Mouse (Mus musculus) intestine, embryonic 15.5 days (tissue): ENCODE results near the gene Cpsf4l. TPM values are rescaled to one million over a fixed set of nuclear protein-coding genes. Genes with fewer than 3 reads are reported as not detected.

Experiments used
- ATAC-seq: fragments of 200-750 bp; cut with Nextera tagmentation; 2 replicates; pipeline ENCODE4 v1.8.0; 2017; ENCODE audit warnings: moderate TSS enrichment, moderate library complexity
- H3K27ac ChIP-seq: fragments of 300-500 bp; sonication (generic); 2 replicates; pipeline ENCODE4 v1.5.1; 2015; ENCODE audit warnings: mild to moderate bottlenecking, inconsistent platforms
- H3K27me3 ChIP-seq: fragments of 300-500 bp; sonication (generic); replicated peaks from 2 replicates; pipeline ENCODE4 v1.6.1; 2015; ENCODE audit warnings: inconsistent platforms
- H3K36me3 ChIP-seq: fragments of 300-500 bp; sonication (generic); 2 replicates; pipeline ENCODE4 v1.6.1; 2015; ENCODE audit warnings: inconsistent platforms
- H3K4me1 ChIP-seq: fragments of 300-500 bp; sonication (generic); replicated peaks from 2 replicates; pipeline ENCODE4 v1.6.1; 2015; ENCODE audit warnings: inconsistent platforms
- H3K4me2 ChIP-seq: fragments of 300-500 bp; sonication (generic); replicated peaks from 2 replicates; pipeline ENCODE4 v1.6.1; 2015; ENCODE audit warnings: mild to moderate bottlenecking, inconsistent platforms
- H3K4me3 ChIP-seq: fragments of 300-500 bp; sonication (generic); replicated peaks from 2 replicates; pipeline ENCODE4 v1.5.1; 2015; ENCODE audit warnings: inconsistent platforms
- H3K9ac ChIP-seq: fragments of 300-500 bp; sonication (generic); 2 replicates; pipeline ENCODE4 v1.6.1; 2015; ENCODE audit warnings: inconsistent platforms
- H3K9me3 ChIP-seq: fragments of 300-500 bp; sonication (generic); 2 replicates; pipeline ENCODE4 v1.6.1; 2016; ENCODE audit warnings: inconsistent platforms
- whole genome bisulfite sequencing: fragments of 180-500 bp; shearing (Covaris S2); methylation state at CpG from one replicate; pipeline ENCODE4 v1.1.7; 2015; 5-methylcytosine and 5-hydroxymethylcytosine counted together
- polyA plus RNA-seq: library from polyadenylated mRNA; unstranded; fragments of >200 nt; fragmentation: Nextera tagmentation; extraction: Ambion mirVana; gene quantifications from 2 replicates; pipeline ENCODE4 v1.2.1, GENCODE M21; 2015

Cpsf4l gene
- polyA plus RNA-seq, 1 experiment from 2014 or later, result not detected

DNA sequence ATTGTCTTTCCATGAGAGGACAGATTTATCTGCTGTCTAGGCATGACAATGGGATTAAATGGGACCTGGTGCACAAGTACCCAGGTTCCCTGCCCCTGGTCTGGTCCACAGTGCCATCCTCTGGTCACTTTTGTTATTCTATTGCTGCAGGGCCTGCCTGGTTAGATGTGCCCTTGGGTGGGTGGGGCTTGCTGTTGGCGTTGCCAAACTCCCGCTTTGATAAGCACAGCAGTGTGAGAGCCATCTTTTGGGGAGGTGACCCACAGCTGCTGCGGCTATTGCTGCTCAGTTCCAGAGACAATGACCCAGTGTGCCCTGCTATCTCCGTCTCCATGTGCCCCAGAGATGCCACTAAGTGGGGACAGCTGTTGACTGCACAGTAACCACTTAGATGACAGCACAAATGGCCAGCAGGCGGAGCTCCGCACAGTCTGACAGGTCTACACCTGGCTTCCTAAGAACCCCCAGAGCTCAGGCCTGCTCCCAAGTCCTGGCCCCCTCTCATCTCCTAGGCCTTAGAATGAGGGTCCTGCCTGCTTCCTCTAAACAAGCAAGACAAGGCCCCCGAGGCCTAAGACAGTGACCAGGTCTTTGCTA is 5.4 kb upstream of the Cpsf4l start:
- Histone ChIP-seq H3K4me1 (peaks cover 10% of the 10 kb centered on the region), H3K4me3 (no peak overlapping the region), H3K27ac (no peak overlapping the region), H3K27me3 (no peaks in the 10 kb centered on the region), H3K9me3 (no peaks in the 10 kb centered on the region), H3K9ac (no peak overlapping the region), H3K4me2 (no peak overlapping the region), H3K36me3 (no peaks in the 10 kb centered on the region)
- WGBS, result 68% methylated on average over 7 of the region's 7 CpGs
- ATAC-seq, result 0 out of 2 replicates have a peak, but pooled peaks have one; percentile 32

DNA sequence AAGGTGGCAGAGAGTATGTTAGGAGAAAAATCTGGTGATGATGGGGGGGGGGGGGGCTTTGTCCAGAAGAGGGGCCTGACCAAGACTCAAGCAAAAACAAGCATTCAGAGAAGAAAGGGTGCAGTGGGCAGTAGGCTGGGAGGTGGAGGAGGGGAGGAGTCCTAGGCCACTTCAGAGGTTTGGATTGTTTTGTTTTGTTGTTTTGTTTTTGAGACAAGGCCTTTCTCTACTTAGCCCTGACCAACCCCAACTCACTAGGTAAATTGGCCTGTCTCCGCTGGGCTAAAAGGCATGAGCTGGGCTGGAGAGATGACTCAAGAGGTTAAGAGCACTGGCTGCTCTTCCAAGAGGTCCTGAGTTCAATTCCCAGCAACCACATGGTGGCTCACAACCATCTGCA is 1.2 kb upstream of the Cpsf4l start:
- Histone ChIP-seq H3K9me3 (no peaks in the 10 kb centered on the region), H3K4me3 (no peak overlapping the region), H3K36me3 (no peaks in the 10 kb centered on the region), H3K4me1 (peaks cover 21% of the 10 kb centered on the region), H3K9ac (no peak overlapping the region), H3K27ac (0 out of 2 replicates have a peak overlapping the region, but pooled peaks have one; percentile 75), H3K27me3 (no peaks in the 10 kb centered on the region), H3K4me2 (no peak overlapping the region)
- WGBS, result 81% methylated on average over 1 of the region's 1 CpGs
- ATAC-seq, result no peak

DNA sequence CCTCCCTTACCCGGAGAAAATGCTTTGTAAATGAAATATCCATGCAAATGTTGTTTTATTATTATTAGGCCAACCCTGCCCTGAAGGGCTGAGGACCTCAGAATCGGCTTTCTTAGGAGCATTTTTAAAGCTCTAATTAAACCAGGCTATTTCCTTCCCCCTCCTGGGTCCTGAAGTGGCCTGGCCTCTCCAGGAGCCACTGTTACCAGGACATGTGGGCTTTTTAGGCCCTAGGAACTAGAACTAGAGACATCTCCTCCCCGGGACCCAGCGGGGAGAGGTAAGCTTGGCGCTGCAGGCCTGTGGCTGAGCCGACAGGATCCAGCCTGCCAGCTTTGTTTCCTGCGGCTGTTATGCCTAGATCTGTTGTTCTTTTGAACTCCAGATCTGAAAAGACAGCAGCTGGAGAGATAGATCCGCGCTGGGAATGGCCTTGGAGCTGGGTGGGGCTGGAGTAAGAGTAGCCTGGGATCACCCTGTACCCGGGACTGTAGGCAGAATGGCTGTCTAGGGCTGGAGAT is 500 bp upstream of the Cpsf4l start:
- Histone ChIP-seq H3K4me1 (peaks cover 21% of the 10 kb centered on the region), H3K27me3 (no peaks in the 10 kb centered on the region), H3K27ac (peak overlapping the region; percentile 75), H3K4me2 (peak overlapping the region; percentile 33; the same call in 1 of the 2 replicates), H3K36me3 (no peaks in the 10 kb centered on the region), H3K9me3 (no peaks in the 10 kb centered on the region), H3K4me3 (no peak overlapping the region), H3K9ac (peak overlapping the region; percentile 44)
- WGBS, result 10% methylated on average over 10 of the region's 10 CpGs
- ATAC-seq, result peak; percentile 36; the same call in 1 of the 2 replicates

DNA sequence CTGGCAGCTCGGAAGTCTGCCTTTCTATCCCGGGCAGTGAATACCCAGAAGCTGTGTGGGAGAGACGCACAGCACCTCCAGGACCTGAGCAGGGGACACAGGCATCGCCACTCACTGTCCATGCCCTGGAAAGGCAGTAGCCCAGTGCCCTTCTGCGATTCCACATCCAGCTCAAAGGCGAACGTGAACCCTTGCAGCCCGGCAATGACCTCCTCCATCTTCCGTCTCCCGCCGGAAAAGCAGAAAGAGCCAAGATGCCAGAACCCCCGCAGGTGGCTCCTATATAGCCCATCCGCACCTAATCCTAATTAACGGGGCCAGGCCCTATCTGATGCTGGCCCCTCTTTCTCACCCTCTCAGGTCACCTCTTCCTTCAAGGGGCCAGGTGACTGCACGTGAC is 545 bp downstream of the Cpsf4l start:
- Histone ChIP-seq H3K27ac (no peak overlapping the region), H3K27me3 (no peaks in the 10 kb centered on the region), H3K36me3 (no peaks in the 10 kb centered on the region), H3K4me1 (peaks cover 21% of the 10 kb centered on the region), H3K9me3 (no peaks in the 10 kb centered on the region), H3K4me3 (no peak overlapping the region), H3K4me2 (no peak overlapping the region), H3K9ac (no peak overlapping the region)
- ATAC-seq, result no peak
- WGBS, result 43% methylated on average over 15 of the region's 15 CpGs

DNA sequence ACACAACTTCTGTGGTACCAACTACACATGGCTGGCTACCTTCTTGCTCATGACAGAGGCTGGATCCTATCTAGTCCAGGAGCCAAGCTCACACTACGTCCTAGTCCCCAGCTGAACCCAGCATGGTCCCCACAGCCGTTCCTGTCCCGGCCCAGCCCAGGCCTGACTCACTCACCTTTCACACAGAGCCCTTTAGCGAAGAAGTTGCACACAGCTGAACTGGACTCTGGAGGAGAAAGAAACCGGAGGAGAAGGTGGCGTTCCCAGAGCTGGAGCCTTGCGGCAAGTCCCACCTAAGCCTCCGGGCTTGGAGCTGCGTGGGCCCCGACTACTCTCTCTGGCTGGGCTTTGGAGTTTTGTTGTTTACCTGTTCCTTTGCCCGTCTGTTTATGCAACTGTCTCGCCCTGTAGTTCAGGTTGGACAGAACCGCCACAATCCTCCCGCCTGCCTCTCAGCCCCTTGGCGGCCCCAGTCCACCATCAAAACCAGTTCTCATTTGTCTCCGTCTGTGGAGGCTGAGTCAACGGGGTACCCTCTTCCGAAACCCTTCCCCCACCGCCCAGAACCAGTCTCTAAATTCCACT is 1.1 kb downstream of the Cpsf4l start:
- 0 out of 2 replicates have a peak, but pooled peaks have one; percentile 19 for ATAC-seq
- Histone ChIP-seq H3K27ac (no peak overlapping the region), H3K36me3 (no peaks in the 10 kb centered on the region), H3K4me1 (peaks cover 21% of the 10 kb centered on the region), H3K27me3 (no peaks in the 10 kb centered on the region), H3K4me2 (no peak overlapping the region), H3K4me3 (no peak overlapping the region), H3K9me3 (no peaks in the 10 kb centered on the region), H3K9ac (no peak overlapping the region)
- WGBS, result 54% methylated on average over 19 of the region's 19 CpGs

DNA sequence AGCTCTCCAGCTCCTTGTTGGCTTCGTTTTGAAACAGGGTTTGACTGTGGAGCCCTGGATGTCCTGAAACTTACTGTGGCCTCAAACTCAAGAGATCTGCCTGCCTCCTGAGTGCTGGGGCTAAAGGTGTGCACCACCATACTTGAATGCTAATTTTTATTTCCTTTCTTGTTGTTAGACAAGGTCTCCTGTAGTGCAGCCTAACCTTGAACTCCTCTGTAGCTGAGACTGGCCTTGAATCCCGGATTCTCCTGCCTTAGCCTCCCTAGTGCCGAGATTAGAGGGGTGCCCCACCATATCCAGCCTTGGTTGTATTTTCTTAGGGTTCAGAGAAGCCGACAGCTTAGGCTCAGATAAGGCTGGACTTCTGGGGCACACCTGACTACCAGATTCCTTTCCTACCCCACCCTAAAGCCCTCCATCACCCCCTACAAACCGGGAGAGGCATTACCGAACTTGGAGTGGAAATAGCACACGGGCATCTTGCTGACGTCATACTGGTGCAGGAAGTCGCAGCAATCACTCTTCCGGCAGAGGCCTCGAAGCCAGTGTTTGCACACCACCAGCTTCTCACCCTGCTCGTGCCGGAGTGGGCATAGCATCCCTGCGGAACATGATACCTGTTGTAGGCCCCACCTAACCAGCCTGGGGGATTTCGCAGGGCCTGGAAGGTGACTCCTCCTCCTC is 3.7 kb downstream of the Cpsf4l start:
- WGBS, result 76% methylated on average over 15 of the region's 15 CpGs

DNA sequence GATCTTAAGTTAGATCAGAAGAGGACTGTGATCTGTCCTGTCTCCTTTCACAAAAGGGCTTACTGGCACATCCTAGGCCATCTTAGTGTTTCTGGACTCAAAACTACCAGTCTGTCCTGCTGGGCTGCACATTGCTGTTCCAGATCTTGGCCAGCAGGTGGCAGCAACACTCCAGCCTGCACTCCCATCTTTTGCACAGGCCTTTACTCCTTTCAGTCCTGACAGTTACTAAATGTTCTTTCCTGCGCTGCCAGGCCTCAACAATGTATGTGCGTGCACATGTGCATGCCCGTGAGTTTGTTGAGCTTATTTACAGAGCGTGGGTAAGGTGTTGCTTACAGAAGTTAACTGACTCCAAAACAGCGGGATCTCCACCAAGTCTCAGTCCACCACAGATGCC is 6.1 kb downstream of the Cpsf4l start:
- peak; percentile 61 for ATAC-seq
- Histone ChIP-seq H3K4me2 (no peak overlapping the region), H3K36me3 (no peaks in the 10 kb centered on the region), H3K27me3 (no peaks in the 10 kb centered on the region), H3K9me3 (no peaks in the 10 kb centered on the region), H3K9ac (no peak overlapping the region), H3K4me3 (no peak overlapping the region), H3K27ac (no peak overlapping the region), H3K4me1 (peaks cover 6% of the 10 kb centered on the region)
- WGBS, result 28% methylated on average over 5 of the region's 5 CpGs

More for the DNA sequence above, 3.7 kb downstream of the Cpsf4l start:
- Histone ChIP-seq H3K4me2 (no peak overlapping the region), H3K9ac (no peak overlapping the region), H3K27ac (no peak overlapping the region), H3K9me3 (no peaks in the 10 kb centered on the region), H3K27me3 (no peaks in the 10 kb centered on the region), H3K4me1 (peaks cover 21% of the 10 kb centered on the region), H3K4me3 (no peak overlapping the region), H3K36me3 (no peaks in the 10 kb centered on the region)
- ATAC-seq, result no peak

DNA sequence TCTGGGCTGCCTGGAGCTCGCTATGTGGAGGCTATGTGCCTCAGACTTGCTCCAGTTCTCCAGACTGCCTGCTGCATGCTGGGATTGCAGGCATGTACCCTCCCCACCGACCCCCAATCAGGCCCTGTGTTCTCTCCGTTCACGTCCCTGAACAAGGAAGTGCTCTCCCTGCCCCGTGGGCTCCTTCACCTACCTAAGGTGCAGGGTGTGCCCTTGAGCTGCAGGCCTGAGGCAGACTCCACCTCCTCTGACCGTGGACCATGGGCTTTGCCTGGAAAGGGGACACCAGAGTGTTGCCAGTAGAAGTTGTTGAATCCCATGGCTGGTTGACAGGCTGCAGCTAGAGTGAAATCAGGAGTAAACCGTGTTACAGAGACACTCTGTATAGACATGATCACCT is 10.2 kb downstream of the Cpsf4l start:
- Histone ChIP-seq H3K27ac (no peak overlapping the region), H3K4me2 (no peak overlapping the region), H3K9me3 (no peaks in the 10 kb centered on the region), H3K9ac (no peak overlapping the region), H3K27me3 (no peaks in the 10 kb centered on the region), H3K4me1 (peaks cover 3% of the 10 kb centered on the region; the same call in 1 of the 2 replicates), H3K36me3 (peaks cover 11% of the 10 kb centered on the region), H3K4me3 (no peak overlapping the region)
- ATAC-seq, result no peak
- WGBS, result 72% methylated on average over 7 of the region's 7 CpGs

DNA sequence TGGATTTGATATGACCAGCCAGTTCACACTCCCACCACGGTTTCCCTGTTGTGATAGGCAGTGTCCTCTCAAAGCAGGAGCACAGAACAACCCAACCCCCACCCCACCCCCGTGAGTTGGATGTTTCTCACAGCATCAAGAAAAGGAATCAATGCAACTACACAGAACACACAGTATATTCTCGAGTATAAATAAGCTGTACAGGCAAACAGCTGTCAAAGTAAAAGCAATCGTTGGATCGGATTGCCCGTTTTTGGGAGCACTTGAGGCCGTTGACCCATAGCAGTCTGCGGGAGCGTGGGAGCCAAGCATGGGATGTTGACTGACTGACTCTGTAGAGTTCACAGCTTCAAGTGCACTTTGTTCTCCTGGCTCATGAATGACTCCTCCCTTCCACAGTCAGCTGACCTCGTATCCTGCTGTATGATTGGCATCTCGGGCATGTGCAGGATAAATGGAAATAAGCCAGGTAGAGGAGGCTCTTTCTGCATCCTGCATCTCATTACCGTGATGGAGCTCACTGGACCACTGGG is 11.7 kb downstream of the Cpsf4l start:
- no peak overlapping the region for H3K4me3 ChIP-seq
- WGBS, result 70% methylated on average over 12 of the region's 12 CpGs
- peak; percentile 46; the same call in 1 of the 2 replicates for ATAC-seq

DNA sequence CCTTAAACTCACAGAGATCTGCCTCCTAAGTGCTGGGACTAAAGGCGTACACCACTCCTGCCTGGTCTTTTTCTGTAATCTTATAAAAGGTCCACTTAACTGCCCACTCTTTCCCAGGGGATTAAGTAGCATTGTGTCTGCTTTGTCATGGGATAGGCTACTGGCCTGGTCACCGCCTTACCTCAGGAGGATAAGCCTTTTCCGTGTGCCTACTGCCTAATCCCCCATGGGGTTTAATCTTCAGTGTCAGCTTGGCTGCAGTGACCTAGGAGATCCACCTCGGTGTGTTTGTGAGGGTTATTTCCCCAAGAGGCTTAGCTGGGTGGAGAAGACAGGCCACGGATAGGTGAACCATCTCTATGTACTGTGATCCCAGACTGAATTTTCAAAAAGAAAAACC is 12.2 kb downstream of the Cpsf4l start:
- H3K4me1 ChIP-seq, result 0 out of 2 replicates have a peak, but pooled peaks cover 3% of the 10 kb centered on the region
- no peak overlapping the region for H3K27ac ChIP-seq
- H3K27me3 ChIP-seq, result no peaks in the 10 kb centered on the region
- peaks cover 23% of the 10 kb centered on the region for H3K36me3 ChIP-seq
- no peak overlapping the region for H3K4me3 ChIP-seq
- H3K9me3 ChIP-seq, result no peaks in the 10 kb centered on the region
- H3K9ac ChIP-seq, result no peak overlapping the region
- no peak overlapping the region for H3K4me2 ChIP-seq
- ATAC-seq, result no peak
- WGBS, result 81% methylated on average over 5 of the region's 5 CpGs

More for the DNA sequence above, 11.7 kb downstream of the Cpsf4l start:
- Histone ChIP-seq H3K9me3 (no peaks in the 10 kb centered on the region), H3K4me2 (no peak overlapping the region), H3K4me1 (0 out of 2 replicates have a peak, but pooled peaks cover 3% of the 10 kb centered on the region), H3K27ac (no peak overlapping the region), H3K9ac (no peak overlapping the region), H3K36me3 (peaks cover 18% of the 10 kb centered on the region), H3K27me3 (no peaks in the 10 kb centered on the region)

DNA sequence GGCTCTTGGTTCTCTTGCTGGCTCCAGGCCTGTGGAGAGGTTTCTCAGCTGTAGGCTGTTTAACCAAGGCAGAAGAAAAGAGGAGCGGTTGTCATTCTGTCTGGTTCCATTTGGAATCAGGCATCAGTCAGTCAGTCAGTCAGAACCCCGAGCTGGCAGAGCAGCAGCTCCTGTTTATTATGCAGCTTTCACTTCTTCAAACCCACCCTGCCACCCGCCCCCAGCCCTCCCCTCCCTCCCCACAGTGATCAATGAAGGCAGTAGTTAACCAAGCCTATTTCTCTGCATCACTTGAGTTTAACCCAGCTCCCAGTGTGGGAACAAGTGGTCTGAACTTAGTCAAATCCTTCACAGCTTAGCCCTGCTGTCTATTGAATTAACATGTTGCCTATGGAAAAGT is 18.0 kb downstream of the Cpsf4l start:
- H3K27ac ChIP-seq, result peak overlapping the region; percentile 42; the same call in 1 of the 2 replicates
- peaks cover 43% of the 10 kb centered on the region for H3K36me3 ChIP-seq
- no peak overlapping the region for H3K9ac ChIP-seq
- H3K4me1 ChIP-seq, result 0 out of 2 replicates have a peak, but pooled peaks cover 3% of the 10 kb centered on the region
- H3K4me2 ChIP-seq, result no peak overlapping the region
- H3K9me3 ChIP-seq, result no peaks in the 10 kb centered on the region
- H3K27me3 ChIP-seq, result no peaks in the 10 kb centered on the region
- no peak for ATAC-seq
- no peak overlapping the region for H3K4me3 ChIP-seq
- WGBS, result 56% methylated on average over 3 of the region's 3 CpGs

DNA sequence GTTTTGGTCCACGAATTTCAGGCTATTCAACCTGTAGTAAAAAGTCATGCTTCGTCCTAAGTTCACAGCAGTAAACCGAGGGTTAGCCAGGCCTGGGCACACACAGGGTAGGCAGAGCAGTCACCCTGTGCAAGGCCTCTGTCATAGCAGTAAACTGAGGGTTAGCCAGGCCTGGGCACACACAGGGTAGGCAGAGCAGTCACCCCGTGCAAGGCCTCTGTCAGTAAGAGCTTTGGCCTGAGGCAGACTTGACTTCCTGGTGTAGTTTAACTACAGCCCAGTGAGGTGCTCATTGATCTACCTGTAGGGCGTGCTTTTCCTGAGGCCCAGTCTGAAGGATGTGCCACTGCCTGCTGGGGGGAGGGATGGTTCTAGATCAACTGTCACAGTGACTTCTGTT is 18.5 kb downstream of the Cpsf4l start:
- H3K27ac ChIP-seq, result peak overlapping the region; percentile 42; the same call in 1 of the 2 replicates

More for the DNA sequence above, 18.5 kb downstream of the Cpsf4l start:
- H3K27me3 ChIP-seq, result no peaks in the 10 kb centered on the region
- H3K4me1 ChIP-seq, result 0 out of 2 replicates have a peak, but pooled peaks cover 7% of the 10 kb centered on the region
- no peaks in the 10 kb centered on the region for H3K9me3 ChIP-seq
- peaks cover 43% of the 10 kb centered on the region for H3K36me3 ChIP-seq
- WGBS, result 71% methylated on average over 5 of the region's 5 CpGs
- no peak overlapping the region for H3K9ac ChIP-seq
- H3K4me3 ChIP-seq, result no peak overlapping the region
- no peak overlapping the region for H3K4me2 ChIP-seq
- ATAC-seq, result peak; percentile 87
